In the genomic region with DNA sequence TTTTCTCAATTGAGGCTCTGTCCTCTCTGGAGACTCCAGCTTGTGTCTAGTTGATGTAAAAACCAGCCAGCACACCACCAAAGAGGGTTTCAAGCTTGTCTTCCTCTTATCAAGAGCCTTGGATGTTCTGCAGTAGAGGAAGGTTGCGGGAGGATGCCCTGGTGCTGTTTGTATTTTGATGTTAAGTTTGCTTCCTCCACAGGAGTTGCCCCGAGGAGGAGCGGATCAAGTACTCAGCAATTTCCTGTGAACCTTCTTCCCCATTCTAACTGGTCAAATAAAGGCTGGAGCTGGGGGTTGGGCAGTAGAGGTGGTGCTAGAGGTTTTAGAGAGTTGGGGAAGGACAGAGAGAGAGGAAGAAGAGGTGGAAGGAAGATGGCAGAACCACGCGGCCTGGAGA, we compare ENCODE assay signal across 18 mouse cellular contexts. TPM values are rescaled to one million over a fixed set of nuclear protein-coding genes. Genes with fewer than 3 reads are reported as not detected.
A peak's percentile ranks its signal among the peaks of the same experiment; 100 is the strongest.
DNase-seq lines count a peak whose midpoint lies in the region; ATAC-seq and TF ChIP-seq lines count a peak whose summit lies in the region.
"Had no signal": no experiment of that assay in that cellular context is flagged by ENCODE, and none has a peak within 500 bp of the region (broad histone marks: within the 10 kb centered on the region; RNA-seq: fewer than 3 reads in every experiment).

No protein-coding gene starts in this region.

- H3K4me3 ChIP-seq in liver, postnatal 0 days (ENCODE audit: low read depth, low read length): no peak overlapping the region
- no peak overlapping the region for H3K4me3 ChIP-seq in left cerebral cortex, adult 2 months
- H3K4me3 ChIP-seq in kidney, embryonic 16.5 days (ENCODE audit: low read length): no peak overlapping the region
- H3K4me3 ChIP-seq: embryonic facial prominence, embryonic 15.5 days; forebrain, embryonic 10.5 days; hindbrain, embryonic 12.5 days; intestine, embryonic 15.5 days; megakaryocyte, embryonic 14.5 days; neural tube, embryonic 12.5 days had no signal

- H3K27ac ChIP-seq in liver, postnatal 0 days (ENCODE audit: low read depth): peak overlapping the region; percentile 80
- no peak overlapping the region for H3K27ac ChIP-seq in left cerebral cortex, adult 2 months
- H3K27ac ChIP-seq in kidney, embryonic 16.5 days (ENCODE audit: low read length): no peak overlapping the region
- H3K27ac ChIP-seq: embryonic facial prominence, embryonic 15.5 days; forebrain, embryonic 10.5 days; hindbrain, embryonic 12.5 days; neural tube, embryonic 12.5 days had no signal

- no peak for TF ChIP-seq EP300 in liver, postnatal 0 days (IDR thresholded peaks at IDR 0.05; ENCODE audit: low read depth)

- no peaks in the 10 kb centered on the region for H3K9me3 ChIP-seq in liver, postnatal 0 days (ENCODE audit: low read length)
- H3K9me3 ChIP-seq in kidney, embryonic 16.5 days (ENCODE audit: low read length): no peaks in the 10 kb centered on the region
- H3K9me3 ChIP-seq: embryonic facial prominence, embryonic 15.5 days; intestine, embryonic 15.5 days; megakaryocyte, embryonic 14.5 days; neural tube, embryonic 12.5 days had no signal

- H3K4me2 ChIP-seq in liver, postnatal 0 days (ENCODE audit: low read depth, low read length): peak overlapping the region; percentile 30
- no peak overlapping the region for H3K4me2 ChIP-seq in kidney, embryonic 16.5 days (replicated peaks; ENCODE audit: low read depth, low read length)
- H3K4me2 ChIP-seq: embryonic facial prominence, embryonic 15.5 days; hindbrain, embryonic 12.5 days; intestine, embryonic 15.5 days; neural tube, embryonic 12.5 days had no signal

- ATAC-seq in CD4-positive, CD25-positive, alpha-beta regulatory T cell, adult 4 months: peak; percentile 53
- peak; percentile 8; the same call in 1 of the 2 replicates for ATAC-seq in liver, postnatal 0 days
- no peak for ATAC-seq in kidney, embryonic 16.5 days (ENCODE audit: low FRiP score, low TSS enrichment)
- ATAC-seq: midbrain, embryonic 16.5 days had no signal

- H3K27me3 ChIP-seq in liver, postnatal 0 days (ENCODE audit: insufficient read depth, low read length): no peaks in the 10 kb centered on the region
- H3K27me3 ChIP-seq in kidney, embryonic 16.5 days (ENCODE audit: insufficient read depth, low read length): no peaks in the 10 kb centered on the region
- H3K27me3 ChIP-seq: embryonic facial prominence, embryonic 15.5 days; hindbrain, embryonic 12.5 days; intestine, embryonic 15.5 days; megakaryocyte, embryonic 14.5 days; neural tube, embryonic 12.5 days had no signal

- H3K9ac ChIP-seq in liver, postnatal 0 days (replicated peaks): no peak overlapping the region
- H3K9ac ChIP-seq in kidney, embryonic 16.5 days (replicated peaks; ENCODE audit: low read length): no peak overlapping the region
- H3K9ac ChIP-seq: embryonic facial prominence, embryonic 15.5 days; hindbrain, embryonic 12.5 days; intestine, embryonic 15.5 days; neural tube, embryonic 12.5 days had no signal

- peaks cover 22% of the 10 kb centered on the region for H3K4me1 ChIP-seq in liver, postnatal 0 days (ENCODE audit: insufficient read depth)
- peaks cover 12% of the 10 kb centered on the region; the same call in 1 of the 2 replicates for H3K4me1 ChIP-seq in kidney, embryonic 16.5 days (ENCODE audit: insufficient read depth, low read length)
- H3K4me1 ChIP-seq: hindbrain, embryonic 12.5 days; neural tube, embryonic 12.5 days had no signal

- DNase-seq in heart, adult 11 months: peak; percentile 92
- DNase-seq in heart, postnatal 10 days: no peak
- peak; percentile 47 for DNase-seq in ZHBTc4 (ENCODE audit: low read depth, low spot score)
- DNase-seq in liver, postnatal 0 days: no peak
- DNase-seq in left cerebral cortex, adult 2 months (ENCODE audit: extremely low spot score in 1 of 2, low spot score in 2 of 2): no peak
- no peak for DNase-seq in cerebellum, adult 8-10 months
- DNase-seq: adrenal gland, adult 2 months; cerebellum, adult 9-10 months; kidney, postnatal 36 days had no signal

- no peaks in the 10 kb centered on the region for H3K36me3 ChIP-seq in liver, postnatal 0 days (replicated peaks; ENCODE audit: insufficient read depth, low read length)
- H3K36me3 ChIP-seq in kidney, embryonic 16.5 days (ENCODE audit: insufficient read depth, low read length): no peaks in the 10 kb centered on the region
- H3K36me3 ChIP-seq: embryonic facial prominence, embryonic 15.5 days; forebrain, embryonic 10.5 days; hindbrain, embryonic 12.5 days; intestine, embryonic 15.5 days; neural tube, embryonic 12.5 days had no signal

- no peak for TF ChIP-seq CTCF in liver, postnatal 0 days (IDR thresholded peaks at IDR 0.05; ENCODE audit: low read depth)
- TF ChIP-seq CTCF in left cerebral cortex, adult 2 months (IDR thresholded peaks at IDR 0.05): no peak

- WGBS in liver, postnatal 0 days (ENCODE audit: insufficient replicate concordance): 49% methylated on average over 5 of the region's 5 CpGs
- WGBS in kidney, embryonic 16.5 days: 77% methylated on average over 5 of the region's 5 CpGs

- intact Hi-C loops in heart, postnatal 10 days (cut with DNase I): no loop called here
- intact Hi-C loops in left cerebral cortex, adult 2 months (cut with DNase I): no loop called here

RNA-seq across cellular contexts. Expression of gene Zfp36l2, which starts 59.5 kb away (rescaled TPM):
- total RNA-seq in heart, postnatal 10 days (2021): 10 to 100 TPM; 36.9 to 42.5 TPM
- polyA plus RNA-seq in CD4-positive, CD25-positive, alpha-beta regulatory T cell, adult 4 months (2017; shearing (Covaris generic)): 10 to 100 TPM; 26.9 to 79.1 TPM
- 7.6 and 7.7 TPM in 2 replicates for polyA plus RNA-seq in liver, postnatal 0 days (2015; fragmentation: Nextera tagmentation; extraction: Ambion mirVana)
- total RNA-seq in left cerebral cortex, adult 2 months (2021): 10 to 100 TPM; 22.5 to 24.3 TPM
- 9.5 and 11.4 TPM in 2 replicates for polyA plus RNA-seq in kidney, embryonic 16.5 days (2015; fragmentation: Nextera tagmentation; extraction: Ambion mirVana)

Comparison
In these comparisons a context has a peak if more than half of its experiments do, and no peak if none do; other contexts are left out.
1. DNase-seq: peak in heart, adult 11 months (single experiment) and ZHBTc4 (single experiment); none in heart, postnatal 10 days (0 of 2), liver, postnatal 0 days (single experiment), left cerebral cortex, adult 2 months (0 of 2) and cerebellum, adult 8-10 months (single experiment).